Mouse (Mus musculus) testis, adult 2 months (tissue): ENCODE data around the gene Fbxo27.
"Not testable (repeated sequence)": the region's sequence is repeated elsewhere in the genome, so short reads cannot be mapped to it uniquely, and the experiment has no call there.

Source experiments
- CTCF ChIP-seq: fragments of 200-500 bp; IDR thresholded peaks from 2 replicates; pipeline ENCODE4 v1.5.1; 2012; ENCODE audit warnings: low read depth, mild to moderate bottlenecking, inconsistent platforms, low read length, moderate library complexity; ENCODE audit not compliant: control insufficient read depth, insufficient read depth, insufficient replicate concordance
- POLR2A ChIP-seq: fragments of 200-500 bp; IDR thresholded peaks from 2 replicates; pipeline ENCODE4 v1.6.1; 2012; ENCODE audit warnings: low read depth, mild to moderate bottlenecking, inconsistent platforms, low read length, moderate library complexity; ENCODE audit not compliant: control insufficient read depth

- not testable (repeated sequence) for TF ChIP-seq POLR2A, CTCF
Measured at GRCm38 (mm10) chr7:28701306-28701705, 8.7 kb downstream of the Fbxo27 start.
